Mouse (Mus musculus): ENCODE measurements around the gene Eif3i. TPM values are rescaled to one million over a fixed set of nuclear protein-coding genes. Genes with fewer than 3 reads are reported as not detected.

Eif3i gene
- polyA plus RNA-seq, 1 experiment from 2014 or later: 139 TPM

DNA sequence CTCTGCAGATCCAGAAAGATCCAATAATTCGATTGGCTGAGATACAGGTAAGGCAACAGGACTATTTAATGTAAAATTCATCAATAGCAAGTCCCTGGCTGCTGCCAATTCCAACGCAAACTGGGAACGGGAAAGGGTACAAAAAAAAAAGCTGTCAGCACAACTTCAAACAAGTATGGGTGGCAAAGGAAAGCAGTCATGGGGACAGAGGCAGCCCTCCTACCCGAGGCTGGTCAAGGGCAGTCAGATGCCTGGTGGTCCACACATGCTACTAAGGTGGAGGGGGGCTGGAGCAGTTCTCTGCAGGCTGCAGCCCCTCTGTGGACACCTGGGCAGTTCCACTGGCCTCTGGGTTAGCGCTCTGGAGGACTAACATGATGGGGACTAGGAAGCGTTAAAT is 25.6 kb upstream of the Eif3i start:
- DNase-seq (ENCODE audit: low read depth, low spot score) (no peak), ATAC-seq (no peak)
- TF ChIP-seq CTCF (IDR thresholded peaks at IDR 0.05): no peak
- in situ Hi-C loops (cut with MboI; ENCODE audit: low pct_unique_long_range_greater_than_20kb): no loop called here
- ChIA-PET CTCF (no interaction called here), POLR2A (interaction anchor here (0.6 kb wide), 1 partner anchor 15 kb away, joined by 3 read pairs; the partner anchor contains the start of gene Txlna)
- H3K27me3 ChIP-seq: no peaks in the 10 kb centered on the region

DNA sequence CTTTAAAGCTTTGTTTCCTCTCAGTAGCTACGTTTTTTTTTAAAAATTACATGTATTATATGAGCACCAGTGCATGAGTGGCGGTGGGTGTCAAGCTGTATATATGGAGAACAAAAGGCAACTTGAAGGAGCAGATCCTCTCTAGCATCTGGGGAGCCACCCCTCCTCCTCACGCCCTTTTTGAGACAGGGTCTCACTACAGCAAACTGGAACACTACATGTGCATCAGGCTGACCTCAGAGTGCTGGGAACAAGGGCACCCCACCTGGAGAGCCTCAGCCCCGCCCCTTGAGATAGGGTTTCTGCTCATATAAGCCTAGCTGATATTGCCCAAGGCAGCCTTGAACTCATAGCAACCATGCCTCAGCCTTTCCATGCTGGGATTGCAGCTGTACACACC is 25.0 kb upstream of the Eif3i start:
- in situ Hi-C loops (cut with MboI; ENCODE audit: low pct_unique_long_range_greater_than_20kb): no loop called here
- no peaks in the 10 kb centered on the region for H3K27me3 ChIP-seq
- no peak for DNase-seq (ENCODE audit: low read depth, low spot score)
- CTCF ChIA-PET: interaction anchor here (1.5 kb wide), 1 partner anchor 9 kb away, joined by 3 read pairs; no protein-coding TSS in a partner anchor
- POLR2A ChIA-PET: interaction anchor here (0.9 kb wide), 1 partner anchor 15 kb away, joined by 5 read pairs; the partner anchor contains the start of gene Txlna
- no peak for TF ChIP-seq CTCF (IDR thresholded peaks at IDR 0.05)
- ATAC-seq: no peak

DNA sequence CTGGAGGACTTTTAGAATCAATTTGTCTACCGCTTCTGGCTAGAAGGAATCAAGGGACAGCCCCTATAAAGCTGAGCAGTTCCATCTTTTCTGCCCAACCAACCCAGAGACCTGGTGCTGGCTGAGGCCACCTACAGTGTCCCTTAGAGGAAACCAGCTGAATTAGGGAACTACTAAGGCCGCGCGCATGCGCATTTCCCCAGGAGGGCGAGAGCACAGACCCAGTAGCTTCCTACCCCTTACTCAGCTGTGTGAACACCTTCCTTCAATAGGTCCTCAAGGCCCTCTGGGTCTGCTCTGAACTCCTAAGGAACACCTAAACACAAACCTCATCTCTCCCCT is 24.6 kb upstream of the Eif3i start:
- ATAC-seq (no peak), DNase-seq (ENCODE audit: low read depth, low spot score) (no peak)
- no peaks in the 10 kb centered on the region for H3K27me3 ChIP-seq
- POLR2A ChIA-PET: interaction anchor here (0.9 kb wide), 1 partner anchor 15 kb away, joined by 5 read pairs; the partner anchor contains the start of gene Txlna
- in situ Hi-C loops (cut with MboI; ENCODE audit: low pct_unique_long_range_greater_than_20kb): no loop called here
- CTCF ChIA-PET: interaction anchor here (1.5 kb wide), 1 partner anchor 9 kb away, joined by 3 read pairs; no protein-coding TSS in a partner anchor
- TF ChIP-seq CTCF (IDR thresholded peaks at IDR 0.05): no peak

DNA sequence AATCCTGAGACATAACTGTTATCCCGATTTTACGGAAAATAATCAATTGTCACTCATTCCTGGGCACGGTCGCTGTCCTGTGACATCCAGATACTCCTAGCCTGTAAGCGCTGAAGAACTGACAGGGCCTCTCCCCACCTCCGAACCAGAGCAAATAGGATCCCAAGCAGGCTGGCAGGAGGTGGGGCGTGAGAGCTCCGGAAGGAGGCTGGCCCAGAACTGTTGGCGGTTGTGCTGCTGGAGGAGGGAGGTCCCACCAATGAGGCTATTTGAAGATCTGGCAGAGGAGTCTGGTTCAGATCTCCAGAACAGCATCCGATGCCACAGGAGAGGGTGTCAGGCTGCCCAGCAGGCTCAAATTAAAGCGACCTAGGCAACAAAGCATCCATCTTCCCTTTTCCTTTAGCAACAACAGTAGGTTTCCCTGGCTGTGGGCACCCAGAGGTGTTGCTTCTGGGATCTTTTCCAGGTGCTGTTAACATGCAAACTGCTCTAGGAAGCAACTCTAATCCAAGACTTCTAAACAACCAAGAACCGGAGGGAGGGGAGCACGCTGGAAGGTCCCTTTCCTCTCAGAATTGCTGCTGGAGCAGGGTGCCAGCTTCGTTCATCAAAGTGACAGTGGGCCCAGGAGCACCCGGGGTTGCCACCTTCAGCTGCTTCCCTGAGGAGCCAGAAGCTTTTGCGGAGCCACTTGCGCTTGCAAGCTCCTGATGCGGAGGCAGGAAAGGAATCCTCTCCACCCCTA is 24.0 kb upstream of the Eif3i start:
- H3K27me3 ChIP-seq: no peaks in the 10 kb centered on the region
- ChIA-PET CTCF (interaction anchor here (1.5 kb wide), 1 partner anchor 10 kb away, joined by 3 read pairs; no protein-coding TSS in a partner anchor), POLR2A (interaction anchor here (0.7 to 0.9 kb wide), 2 partner anchors 16 kb away, joined by 3 to 5 read pairs; partner anchors contain the start of gene Txlna)
- ATAC-seq (peak; percentile 91), DNase-seq (ENCODE audit: low read depth, low spot score) (no peak)
- no peak for TF ChIP-seq CTCF (IDR thresholded peaks at IDR 0.05)
- in situ Hi-C loops (cut with MboI; ENCODE audit: low pct_unique_long_range_greater_than_20kb): no loop called here

DNA sequence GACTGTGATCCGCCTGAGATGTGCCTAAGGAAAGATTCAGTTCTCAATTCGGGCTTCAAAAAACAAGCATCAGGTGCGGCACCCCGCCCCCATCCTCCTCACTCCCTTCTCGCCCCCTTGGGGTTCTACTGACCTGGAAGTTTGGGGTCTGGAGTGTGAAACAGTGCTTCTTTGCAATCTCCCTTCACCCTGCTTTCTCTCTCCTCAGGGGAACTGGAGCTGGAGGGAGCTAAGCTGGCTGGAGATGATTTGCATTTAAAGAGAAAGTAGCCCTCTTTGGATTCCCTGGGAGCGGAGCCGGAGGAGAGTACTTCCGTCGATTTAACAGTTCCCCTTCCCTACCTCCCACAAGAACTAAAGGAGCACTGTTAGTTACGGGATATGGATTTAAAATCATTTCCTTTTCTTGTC is 23.2 kb upstream of the Eif3i start, which contains the start of gene Ccdc28b:
Gene Ccdc28b (minus strand): TSS at position 267 of the 411 bp plus-strand sequence.
- no peaks in the 10 kb centered on the region for H3K27me3 ChIP-seq
- DNase-seq (ENCODE audit: low read depth, low spot score) (no peak), ATAC-seq (no peak)
- in situ Hi-C loops (cut with MboI; ENCODE audit: low pct_unique_long_range_greater_than_20kb): no loop called here
- ChIA-PET POLR2A (interaction anchor here (0.7 kb wide), 2 partner anchors 13 to 17 kb away, joined by 3 read pairs; no protein-coding TSS in a partner anchor), CTCF (no interaction called here)
- TF ChIP-seq CTCF (IDR thresholded peaks at IDR 0.05): no peak

DNA sequence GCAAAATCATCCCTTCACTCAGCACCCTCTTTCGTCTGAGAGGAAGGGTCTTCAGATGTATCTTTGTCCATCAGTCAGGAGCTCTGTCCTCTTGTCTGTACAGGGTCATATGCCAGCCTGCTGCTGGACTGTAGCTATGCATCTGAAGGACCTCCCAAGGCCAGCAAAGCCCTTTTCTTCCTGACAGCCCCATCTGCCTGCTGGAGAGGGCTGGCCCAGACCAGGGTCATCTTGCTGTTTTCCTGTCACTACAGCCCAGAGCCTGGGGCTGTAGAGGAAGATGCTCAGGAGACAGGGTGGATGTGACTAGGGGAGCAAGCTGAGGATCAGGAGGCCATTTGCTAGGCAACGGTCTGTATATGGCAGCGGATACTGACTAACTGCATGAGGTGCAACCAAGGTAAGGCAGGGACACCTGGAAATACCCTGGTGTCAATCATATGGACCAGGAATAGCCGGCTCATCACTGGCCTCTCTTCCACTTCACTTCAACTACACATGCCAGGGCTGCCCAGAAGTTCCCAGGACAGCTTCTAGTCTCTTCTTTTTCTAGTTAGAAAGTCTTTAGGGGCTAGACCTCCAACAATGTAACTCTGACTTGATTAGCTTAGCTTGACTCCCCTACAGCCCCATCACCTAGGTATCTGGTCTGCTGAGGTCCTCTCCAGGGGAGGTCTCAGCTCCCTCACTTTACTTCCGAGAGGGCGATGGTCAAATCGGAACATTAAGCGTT is 22.5 kb upstream of the Eif3i start:
- ATAC-seq (no peak), DNase-seq (ENCODE audit: low read depth, low spot score) (no peak)
- in situ Hi-C loops (cut with MboI; ENCODE audit: low pct_unique_long_range_greater_than_20kb): no loop called here
- ChIA-PET CTCF (no interaction called here), POLR2A (interaction anchor here (0.6 to 0.7 kb wide), 2 partner anchors 11 to 13 kb away, joined by 3 to 4 read pairs; no protein-coding TSS in a partner anchor)
- H3K27me3 ChIP-seq: no peaks in the 10 kb centered on the region
- TF ChIP-seq CTCF (IDR thresholded peaks at IDR 0.05): no peak

DNA sequence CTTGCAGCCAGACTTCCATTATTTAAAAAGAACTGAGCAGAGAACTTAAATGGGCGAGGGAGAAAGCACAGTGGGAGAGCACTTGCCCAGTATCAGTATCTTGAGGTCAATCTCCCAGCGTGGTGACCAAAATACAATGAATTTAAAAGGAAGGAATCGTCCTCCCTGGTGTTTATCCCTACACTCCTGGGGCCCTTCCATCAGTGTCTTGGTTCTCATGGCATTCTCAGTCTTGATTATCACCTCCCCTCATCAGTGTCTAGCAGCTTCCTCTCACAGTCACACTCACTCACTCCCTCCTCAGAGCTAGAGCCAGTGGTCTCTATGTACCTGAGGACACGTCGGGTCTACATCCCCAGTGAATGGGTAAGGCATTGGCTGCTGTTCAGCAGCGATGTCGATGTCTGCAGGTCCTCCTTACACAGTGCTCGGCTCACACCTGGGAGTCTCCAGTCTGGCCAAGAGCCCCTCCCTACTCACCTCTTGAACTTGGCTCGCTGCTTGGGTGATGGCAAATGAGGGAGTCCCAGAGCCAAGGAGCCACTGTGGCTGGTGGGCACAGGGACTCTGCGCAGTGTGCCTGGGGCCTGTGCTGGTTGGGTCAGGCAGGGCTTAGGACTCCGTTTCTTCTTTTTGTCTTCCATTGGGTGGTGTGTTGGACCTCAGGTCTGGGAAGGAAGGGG is 21.8 kb upstream of the Eif3i start:
- ATAC-seq: no peak
- TF ChIP-seq CTCF (IDR thresholded peaks at IDR 0.05): no peak
- in situ Hi-C loops (cut with MboI; ENCODE audit: low pct_unique_long_range_greater_than_20kb): no loop called here
- H3K27me3 ChIP-seq: no peaks in the 10 kb centered on the region
- CTCF ChIA-PET: no interaction called here
- no peak for DNase-seq (ENCODE audit: low read depth, low spot score)
- POLR2A ChIA-PET: interaction anchor here (0.6 kb wide), 1 partner anchor 11 kb away, joined by 4 read pairs; no protein-coding TSS in a partner anchor

DNA sequence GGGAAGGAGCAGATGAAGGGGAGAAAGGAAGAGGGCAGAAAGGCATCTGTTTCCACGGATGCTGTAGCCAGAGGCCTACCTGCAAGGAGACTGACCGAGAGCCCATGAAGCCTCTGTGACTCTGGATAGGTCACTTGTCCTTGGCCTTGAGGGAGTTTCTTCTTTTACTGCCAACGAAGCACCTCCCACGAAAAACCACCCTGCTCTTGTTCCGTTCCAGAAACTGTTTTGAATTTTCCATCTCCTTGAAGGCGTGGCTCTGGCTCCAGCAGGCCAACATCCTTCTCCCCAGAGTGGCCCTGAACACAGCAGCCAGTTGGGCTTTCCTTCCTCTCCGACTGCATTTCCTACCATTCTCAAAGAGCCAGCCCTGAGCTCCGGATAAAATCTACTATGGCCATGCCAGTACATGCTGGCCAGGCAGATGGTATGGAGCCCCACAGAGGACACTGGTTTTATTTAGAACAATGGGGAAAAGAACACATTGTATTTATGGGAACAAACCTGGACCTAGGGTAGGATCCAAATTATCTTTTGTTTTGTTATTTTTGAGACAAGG is 20.9 kb upstream of the Eif3i start:
- ChIA-PET POLR2A (interaction anchor here (1.5 kb wide), 1 partner anchor 13 kb away, joined by 3 read pairs; no protein-coding TSS in a partner anchor), CTCF (no interaction called here)
- no peak for TF ChIP-seq CTCF (IDR thresholded peaks at IDR 0.05)
- in situ Hi-C loops (cut with MboI; ENCODE audit: low pct_unique_long_range_greater_than_20kb): no loop called here
- DNase-seq (ENCODE audit: low read depth, low spot score) (no peak), ATAC-seq (no peak)
- H3K27me3 ChIP-seq: no peaks in the 10 kb centered on the region

DNA sequence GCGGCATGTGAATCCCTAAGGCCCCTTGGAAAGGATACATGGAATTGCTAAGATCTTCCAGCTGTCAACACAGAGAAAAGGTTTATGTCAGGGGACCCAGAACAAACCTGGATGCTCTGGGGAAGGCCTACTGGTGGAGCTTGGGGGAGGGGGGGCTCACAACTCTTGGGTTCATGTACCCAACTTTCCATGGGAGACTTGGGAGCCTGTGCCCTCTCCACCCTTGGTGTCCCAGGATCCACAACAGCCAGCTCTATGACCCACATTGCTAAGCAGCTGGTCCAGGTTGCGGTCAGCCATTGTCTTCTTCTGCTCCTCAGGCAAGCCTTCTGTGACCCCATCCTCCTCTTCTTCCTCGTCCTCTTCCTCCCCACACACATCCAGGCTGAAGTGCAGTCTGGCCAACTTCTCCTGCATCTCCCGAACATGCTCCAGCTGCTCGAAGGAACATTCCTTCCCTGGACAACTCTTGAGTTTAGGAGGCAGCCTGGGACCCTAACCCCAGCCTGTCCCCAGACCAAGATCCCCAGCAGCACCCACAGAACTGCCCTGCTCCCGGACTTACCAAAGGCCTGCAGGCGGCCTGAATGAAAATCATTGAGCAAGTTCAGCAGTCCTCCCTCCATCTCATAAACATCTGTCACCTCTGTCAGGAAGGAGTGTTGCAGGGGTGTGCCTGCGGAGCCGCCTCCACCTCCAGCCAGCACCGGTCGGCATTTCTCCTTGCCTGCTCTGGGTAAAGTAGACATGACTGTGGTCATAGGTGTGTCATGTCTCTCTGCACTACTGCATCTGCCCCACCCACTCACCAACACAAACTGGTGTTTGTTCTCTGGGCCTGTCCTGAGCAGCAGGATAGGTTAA is 20.2 kb upstream of the Eif3i start:
- ChIA-PET CTCF (interaction anchor here (1.0 kb wide), 1 partner anchor 12 kb away, joined by 4 read pairs; no protein-coding TSS in a partner anchor), POLR2A (interaction anchor here (1.5 kb wide), 1 partner anchor 12 kb away, joined by 3 read pairs; no protein-coding TSS in a partner anchor)
- no peak for ATAC-seq
- no peaks in the 10 kb centered on the region for H3K27me3 ChIP-seq
- no peak for TF ChIP-seq CTCF (IDR thresholded peaks at IDR 0.05)
- in situ Hi-C loops (cut with MboI; ENCODE audit: low pct_unique_long_range_greater_than_20kb): no loop called here
- no peak for DNase-seq (ENCODE audit: low read depth, low spot score)
